Mouse (Mus musculus) embryonic facial prominence, embryonic 14.5 days (tissue): ENCODE measurements around the gene Srd5a1. TPM values are rescaled to one million over a fixed set of nuclear protein-coding genes. Genes with fewer than 3 reads are reported as not detected.
"Not testable (repeated sequence)": the region's sequence is repeated elsewhere in the genome, so short reads cannot be mapped to it uniquely, and the experiment has no call there.

Experiments
- ATAC-seq: fragments of 200-750 bp; cut with Nextera tagmentation; 2 replicates; pipeline ENCODE4 v1.8.0; 2017; ENCODE audit warnings: low read depth, moderate number of reproducible peaks, moderate TSS enrichment
- DNase-seq: peaks from one replicate; pipeline ENCODE4 v3.0.0-alpha.2; 2015; ENCODE audit warnings: low spot score
- H3K27ac ChIP-seq: fragments of 300-500 bp; sonication (generic); replicated peaks from 2 replicates; pipeline ENCODE4 v1.5.1; 2014; ENCODE audit warnings: low read depth, mild to moderate bottlenecking, low read length, moderate library complexity
- H3K27me3 ChIP-seq: fragments of 300-500 bp; sonication (generic); replicated peaks from 2 replicates; pipeline ENCODE4 v1.6.1; 2014; ENCODE audit warnings: low read length; ENCODE audit not compliant: control insufficient read depth, insufficient read depth
- H3K36me3 ChIP-seq: fragments of 300-500 bp; sonication (generic); 2 replicates; pipeline ENCODE4 v1.6.1; 2014; ENCODE audit warnings: low read length, mixed read lengths; ENCODE audit not compliant: control insufficient read depth, insufficient read depth
- H3K4me1 ChIP-seq: fragments of 300-500 bp; sonication (generic); 2 replicates; pipeline ENCODE4 v1.6.1; 2014; ENCODE audit warnings: antibody characterized with exemption, low read length; ENCODE audit not compliant: control insufficient read depth, insufficient read depth
- H3K4me2 ChIP-seq: fragments of 300-500 bp; sonication (generic); 2 replicates; pipeline ENCODE4 v1.6.1; 2014; ENCODE audit warnings: low read depth, mild to moderate bottlenecking, low read length, moderate library complexity, mixed read lengths
- H3K4me3 ChIP-seq: fragments of 300-500 bp; sonication (generic); 2 replicates; pipeline ENCODE4 v1.5.1; 2014; ENCODE audit warnings: low read depth, mild to moderate bottlenecking, low read length
- H3K9ac ChIP-seq: fragments of 300-500 bp; sonication (generic); 2 replicates; pipeline ENCODE4 v1.6.1; 2014; ENCODE audit warnings: low read depth, mild to moderate bottlenecking, low read length, moderate library complexity, mixed read lengths
- H3K9me3 ChIP-seq: fragments of 300-500 bp; sonication (generic); 2 replicates; pipeline ENCODE4 v1.6.1; 2016; ENCODE audit warnings: low read length; ENCODE audit not compliant: control insufficient read depth
- WGBS: fragments of 180-500 bp; shearing (Covaris S2); extraction: QIAGEN DNeasy Blood & Tissue Kit; methylation state at CpG from one replicate; pipeline ENCODE4 v1.1.7; 2014; 5-methylcytosine and 5-hydroxymethylcytosine counted together
- polyA plus RNA-seq: library from polyadenylated mRNA; unstranded; fragments of >200 nt; fragmentation: Nextera tagmentation; extraction: Ambion mirVana; gene quantifications from 2 replicates; pipeline ENCODE4 v1.2.1, GENCODE M21; 2014

Gene Srd5a1
- polyA plus RNA-seq, 1 experiment from 2014 or later, result 25.9 TPM

DNA sequence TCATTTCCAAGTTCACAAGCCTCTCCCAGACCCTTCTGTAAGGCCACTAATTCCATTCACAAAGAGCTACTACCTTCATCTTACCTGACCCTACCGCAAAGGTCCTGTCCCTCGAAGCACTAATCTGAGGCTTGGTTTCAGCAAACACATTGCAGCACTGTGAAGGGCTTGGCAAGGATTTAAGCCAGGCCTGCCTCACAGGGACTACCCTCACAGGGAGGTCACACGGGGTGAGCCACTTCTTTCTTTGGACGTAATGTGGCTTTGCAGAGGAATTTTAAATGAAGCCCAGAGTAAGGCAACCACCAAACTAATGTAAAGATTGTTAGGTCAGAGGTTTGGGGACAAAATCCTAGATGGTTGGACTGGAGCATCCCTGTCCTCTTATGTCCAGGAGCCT is 29.3 kb upstream of the Srd5a1 start:
- no peak overlapping the region for H3K4me2 ChIP-seq
- H3K4me1 ChIP-seq, result no peaks in the 10 kb centered on the region
- no peak overlapping the region for H3K4me3 ChIP-seq
- no peak overlapping the region for H3K27ac ChIP-seq
- no peaks in the 10 kb centered on the region for H3K9me3 ChIP-seq
- H3K27me3 ChIP-seq, result no peaks in the 10 kb centered on the region
- no peak overlapping the region for H3K9ac ChIP-seq
- DNase-seq, result no peak
- H3K36me3 ChIP-seq, result peaks cover 46% of the 10 kb centered on the region
- 89% methylated on average over 4 of the region's 4 CpGs for WGBS
- ATAC-seq, result no peak

DNA sequence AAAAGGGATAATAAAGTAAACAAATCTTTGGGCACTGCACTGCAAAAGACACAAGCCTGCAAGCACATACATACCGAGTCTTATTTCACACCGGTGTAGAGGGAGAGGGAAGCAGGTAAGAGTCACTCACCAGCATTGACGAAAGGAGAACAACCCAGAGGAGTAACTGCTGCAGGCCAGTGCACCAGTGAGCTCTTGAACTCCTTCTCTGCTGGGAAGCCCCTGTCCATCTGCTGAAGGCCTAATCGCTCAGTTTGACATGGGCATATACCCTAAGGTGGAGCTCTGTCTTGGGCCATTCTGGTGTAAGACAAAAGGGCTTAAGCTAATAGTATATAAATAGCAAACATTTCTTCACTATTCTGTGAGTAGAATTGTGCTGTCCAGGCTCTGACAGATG is 28.9 kb upstream of the Srd5a1 start:
- DNase-seq (no peak), ATAC-seq (no peak)
- Histone ChIP-seq H3K27ac (no peak overlapping the region), H3K27me3 (no peaks in the 10 kb centered on the region), H3K36me3 (peaks cover 50% of the 10 kb centered on the region), H3K4me3 (no peak overlapping the region), H3K4me1 (no peaks in the 10 kb centered on the region), H3K4me2 (no peak overlapping the region), H3K9ac (no peak overlapping the region), H3K9me3 (no peaks in the 10 kb centered on the region)
- WGBS, result 93% methylated on average over 4 of the region's 4 CpGs

DNA sequence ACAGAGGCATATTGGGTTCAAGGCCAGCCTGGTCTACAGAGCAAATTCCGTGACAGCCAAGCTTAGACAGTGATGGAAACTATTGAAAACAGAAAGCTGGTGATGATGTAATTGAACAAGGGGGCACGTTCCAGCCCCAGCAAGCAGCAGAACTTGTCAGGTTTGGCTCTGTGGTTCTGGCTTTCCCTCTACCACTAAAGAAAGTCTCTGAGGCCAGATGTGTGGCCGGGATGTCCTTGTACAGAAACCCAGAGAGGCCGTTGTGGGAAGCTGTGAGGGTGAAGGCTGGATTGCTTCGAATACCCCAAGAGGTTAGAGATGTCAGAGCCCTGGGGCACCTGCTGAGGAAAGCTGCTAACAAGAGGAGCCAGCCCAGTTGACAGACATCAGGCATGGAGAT is 28.0 kb upstream of the Srd5a1 start:
- Histone ChIP-seq H3K4me2 (no peak overlapping the region), H3K9ac (no peak overlapping the region), H3K27me3 (no peaks in the 10 kb centered on the region), H3K4me1 (no peaks in the 10 kb centered on the region), H3K27ac (no peak overlapping the region), H3K36me3 (peaks cover 59% of the 10 kb centered on the region), H3K4me3 (no peak overlapping the region), H3K9me3 (no peaks in the 10 kb centered on the region)
- no peak for ATAC-seq
- no peak for DNase-seq
- 87% methylated on average over 5 of the region's 5 CpGs for WGBS

DNA sequence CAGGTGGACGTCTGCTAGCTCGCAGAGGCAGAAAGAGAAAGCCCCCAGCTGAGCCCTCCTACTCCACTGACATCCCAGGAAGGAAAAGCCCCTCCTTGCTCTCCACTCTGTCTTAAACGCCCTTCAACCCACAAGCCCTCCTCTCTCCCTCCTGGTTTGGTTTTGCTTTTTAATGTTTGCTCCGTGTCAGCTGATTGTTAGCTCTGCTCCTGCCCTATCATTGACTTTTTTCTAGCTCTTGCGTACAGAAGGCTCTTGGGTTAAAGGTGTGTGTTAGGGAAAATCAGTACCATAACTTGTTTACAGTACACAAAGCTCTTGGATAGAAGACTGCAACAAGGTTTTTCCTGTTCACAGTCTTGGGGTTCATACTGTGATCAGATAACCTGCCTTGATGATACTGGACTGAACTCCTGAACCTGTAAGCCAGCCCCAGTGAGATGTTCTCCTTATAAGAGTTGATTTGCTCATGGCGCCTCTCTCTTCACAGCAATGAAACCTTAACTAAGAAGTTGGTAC is 26.9 kb upstream of the Srd5a1 start:
- DNase-seq, result no peak
- 82% methylated on average over 6 of the region's 6 CpGs for WGBS
- ATAC-seq, result no peak

DNA sequence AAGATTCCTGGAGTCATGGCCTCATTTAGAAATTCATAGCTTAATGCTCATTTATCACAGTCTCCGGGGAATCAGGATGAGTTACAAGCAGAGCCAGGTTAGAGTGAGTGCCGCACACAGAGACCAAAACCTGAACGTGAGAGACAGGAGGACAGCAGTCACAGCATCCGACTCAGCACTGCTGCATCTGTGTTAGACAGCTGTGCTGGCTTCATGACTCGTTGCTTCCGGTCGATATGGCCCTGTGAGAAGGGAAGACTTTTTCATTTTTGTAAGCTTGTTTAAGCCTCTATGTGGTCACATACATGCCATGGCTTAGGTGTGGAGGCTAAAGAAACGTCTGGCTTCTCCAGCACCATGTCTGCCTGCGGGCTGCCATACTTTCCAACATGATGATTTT is 26.4 kb upstream of the Srd5a1 start:
- DNase-seq (no peak), ATAC-seq (no peak)
- no peak overlapping the region for H3K4me2 ChIP-seq
- no peak overlapping the region for H3K9ac ChIP-seq
- no peaks in the 10 kb centered on the region for H3K9me3 ChIP-seq
- 88% methylated on average over 9 of the region's 9 CpGs for WGBS
- no peak overlapping the region for H3K4me3 ChIP-seq
- H3K36me3 ChIP-seq, result peaks cover 73% of the 10 kb centered on the region
- H3K27ac ChIP-seq, result no peak overlapping the region
- no peaks in the 10 kb centered on the region for H3K4me1 ChIP-seq
- no peaks in the 10 kb centered on the region for H3K27me3 ChIP-seq

More for the DNA sequence above, 26.9 kb upstream of the Srd5a1 start:
- Histone ChIP-seq H3K4me2 (no peak overlapping the region), H3K27ac (no peak overlapping the region), H3K4me1 (no peaks in the 10 kb centered on the region), H3K9ac (no peak overlapping the region), H3K9me3 (no peaks in the 10 kb centered on the region), H3K4me3 (no peak overlapping the region), H3K36me3 (peaks cover 70% of the 10 kb centered on the region), H3K27me3 (no peaks in the 10 kb centered on the region)

DNA sequence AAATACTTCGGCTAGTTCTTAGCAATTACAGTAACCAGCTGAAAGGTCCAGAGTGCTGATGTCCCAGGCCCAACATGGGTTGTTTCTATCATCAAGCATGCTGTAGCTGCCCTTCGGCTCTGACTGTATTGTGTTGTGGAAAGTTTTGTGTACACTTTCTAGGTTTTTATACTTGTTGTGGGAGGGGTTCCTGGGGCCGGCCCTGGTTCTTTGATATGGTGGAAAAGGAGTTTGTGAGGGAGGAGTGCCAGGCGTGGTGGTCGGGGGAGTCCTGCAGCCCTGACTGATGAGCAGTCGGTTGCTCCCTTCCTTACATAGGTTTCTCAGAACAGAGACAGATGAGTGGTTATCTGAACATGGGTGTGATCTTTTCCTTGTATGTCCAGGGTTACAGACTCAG is 25.6 kb upstream of the Srd5a1 start:
- Histone ChIP-seq H3K4me1 (no peaks in the 10 kb centered on the region), H3K27me3 (no peaks in the 10 kb centered on the region), H3K9ac (no peak overlapping the region), H3K36me3 (peaks cover 81% of the 10 kb centered on the region), H3K4me3 (no peak overlapping the region), H3K9me3 (no peaks in the 10 kb centered on the region), H3K27ac (no peak overlapping the region), H3K4me2 (no peak overlapping the region)
- WGBS, result 81% methylated on average over 6 of the region's 6 CpGs
- DNase-seq (no peak), ATAC-seq (no peak)

DNA sequence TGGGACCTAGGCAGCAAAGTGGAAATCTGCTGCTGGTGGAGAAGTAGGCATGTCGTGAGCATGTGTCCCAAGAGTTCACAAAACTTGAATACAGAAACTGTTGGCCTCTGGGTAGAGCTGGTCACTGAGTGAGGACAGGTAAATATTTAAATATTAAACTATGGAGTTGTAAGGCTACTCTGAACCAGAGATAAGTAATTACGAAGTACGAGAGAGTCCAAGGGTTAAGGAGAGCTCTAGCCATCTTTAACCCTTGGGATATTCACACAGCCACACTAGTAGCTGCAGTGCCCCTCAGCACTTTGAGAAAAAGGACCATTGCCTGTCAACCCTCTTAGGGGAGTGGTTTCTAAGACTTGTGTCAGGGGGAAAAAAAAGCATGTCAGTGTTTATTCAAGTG is 25.1 kb upstream of the Srd5a1 start:
- no peak overlapping the region for H3K27ac ChIP-seq
- DNase-seq (no peak), ATAC-seq (no peak)
- no peaks in the 10 kb centered on the region for H3K9me3 ChIP-seq
- no peak overlapping the region for H3K9ac ChIP-seq
- peaks cover 86% of the 10 kb centered on the region for H3K36me3 ChIP-seq
- no peak overlapping the region for H3K4me2 ChIP-seq
- no peak overlapping the region for H3K4me3 ChIP-seq
- no peaks in the 10 kb centered on the region for H3K27me3 ChIP-seq
- H3K4me1 ChIP-seq, result no peaks in the 10 kb centered on the region
- WGBS, result 88% methylated on average over 3 of the region's 3 CpGs

DNA sequence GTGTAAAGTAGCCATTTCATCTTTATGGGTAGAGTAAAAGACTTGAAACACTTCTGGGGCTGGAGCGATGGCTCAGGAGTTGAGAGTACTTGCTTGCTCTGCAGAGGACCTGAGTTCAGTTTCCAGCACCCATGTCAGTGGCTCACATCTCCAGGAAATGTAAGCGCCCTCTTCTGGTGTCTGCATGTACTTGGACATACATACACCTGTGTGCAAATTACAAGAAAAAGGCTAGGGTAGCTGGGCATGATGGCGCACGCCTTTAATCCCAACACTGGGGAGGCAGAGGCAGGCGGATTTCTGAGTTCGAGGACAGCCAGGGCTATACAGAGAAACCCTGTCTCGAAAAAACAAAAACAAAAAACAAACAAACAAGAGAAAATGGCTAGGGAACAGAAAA is 24.6 kb upstream of the Srd5a1 start:
- H3K4me3 ChIP-seq, H3K27ac ChIP-seq, DNase-seq, H3K9ac ChIP-seq, ATAC-seq, H3K4me1 ChIP-seq, H3K4me2 ChIP-seq, H3K27me3 ChIP-seq, H3K9me3 ChIP-seq: not testable (repeated sequence)
- 97% methylated on average over 7 of the region's 7 CpGs for WGBS
- peaks cover 91% of the 10 kb centered on the region for H3K36me3 ChIP-seq

DNA sequence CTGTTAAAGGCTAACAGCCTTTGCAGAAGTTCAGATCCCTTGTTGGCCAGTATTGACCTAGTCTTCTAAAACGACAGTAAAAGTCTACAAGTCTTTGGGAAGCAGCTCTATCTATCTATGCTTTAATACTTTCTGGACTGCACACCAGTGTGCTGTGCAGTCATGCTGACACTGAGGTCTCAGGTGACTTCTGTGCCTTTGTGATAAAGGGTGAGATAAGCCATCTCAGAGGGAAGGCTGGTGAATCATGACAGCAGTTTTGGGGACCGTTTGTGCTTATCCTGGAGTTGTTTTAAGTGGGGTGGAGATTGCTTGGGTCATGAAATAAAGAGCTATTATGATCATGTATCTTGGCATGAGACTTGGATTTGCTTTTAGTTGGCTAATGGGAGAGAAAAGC is 22.7 kb upstream of the Srd5a1 start:
- Histone ChIP-seq H3K9ac (no peak overlapping the region), H3K9me3 (no peaks in the 10 kb centered on the region), H3K4me3 (no peak overlapping the region), H3K27ac (no peak overlapping the region), H3K4me1 (no peaks in the 10 kb centered on the region), H3K36me3 (peaks cover 94% of the 10 kb centered on the region), H3K27me3 (no peaks in the 10 kb centered on the region), H3K4me2 (no peak overlapping the region)
- no peak for DNase-seq
- 90% methylated on average over 2 of the region's 2 CpGs for WGBS
- no peak for ATAC-seq
